Mouse (Mus musculus) lung, postnatal 14 days (tissue): ENCODE results near the gene Mixl1.

Experiments used
- DNase-seq: peaks from one replicate; pipeline ENCODE4 v3.0.0; 2021

Mixl1 gene

GRCm38 (mm10) chr1:180696626-180697352 lies at the start of gene Mixl1:
Gene Mixl1, minus strand, starts transcription at chr1:180697034.
- DNase-seq, result no peak

- no peak for DNase-seq
Measured at GRCm38 (mm10) chr1:180729231-180729630, 32.4 kb upstream of the Mixl1 start.

- peak; percentile 22 for DNase-seq
Measured at GRCm38 (mm10) chr1:180726183-180726582, 29.3 kb upstream of the Mixl1 start.

GRCm38 (mm10) chr1:180725704-180726179 lies 28.9 kb upstream of the Mixl1 start, which contains the start of gene Acbd3:
Gene Acbd3, plus strand, starts transcription at chr1:180726043.
- DNase-seq, result peak; percentile 92

- no peak for DNase-seq
Measured at GRCm38 (mm10) chr1:180723701-180724238, 26.9 kb upstream of the Mixl1 start.

- no peak for DNase-seq
Measured at GRCm38 (mm10) chr1:180722608-180723007, 25.8 kb upstream of the Mixl1 start.

GRCm38 (mm10) chr1:180719951-180720689 lies 23.3 kb upstream of the Mixl1 start:
- peak; percentile 90 for DNase-seq

- no peak for DNase-seq
Measured at GRCm38 (mm10) chr1:180719483-180719882, 22.6 kb upstream of the Mixl1 start.

GRCm38 (mm10) chr1:180718756-180719155 lies 21.9 kb upstream of the Mixl1 start:
- no peak for DNase-seq

- DNase-seq, result no peak
Measured at GRCm38 (mm10) chr1:180708935-180709776, 12.3 kb upstream of the Mixl1 start.

- no peak for DNase-seq
Measured at GRCm38 (mm10) chr1:180707813-180708212, 11.0 kb upstream of the Mixl1 start.

- DNase-seq, result no peak
Measured at GRCm38 (mm10) chr1:180707368-180707767, 10.5 kb upstream of the Mixl1 start.

- DNase-seq, result peak; percentile 22
Measured at GRCm38 (mm10) chr1:180703400-180703799, 6.6 kb upstream of the Mixl1 start.

GRCm38 (mm10) chr1:180698063-180698462 lies 1.2 kb upstream of the Mixl1 start:
- DNase-seq, result no peak

- DNase-seq, result no peak
Measured at GRCm38 (mm10) chr1:180691284-180691683, 5.5 kb downstream of the Mixl1 start.
